Mouse (Mus musculus) kidney, adult 2 months (tissue): ENCODE measurements around the gene Cyp27a1.

Experiments
- CTCF ChIP-seq: fragments of 200-500 bp; conservative IDR thresholded peaks from 2 replicates; pipeline ENCODE4 v1.5.1; 2011; ENCODE audit warnings: low read depth, mild to moderate bottlenecking, control low read depth, low read length, moderate library complexity, mixed read lengths; ENCODE audit not compliant: insufficient read depth, insufficient read length
- POLR2A ChIP-seq: fragments of 200-500 bp; IDR thresholded peaks from one replicate; pipeline ENCODE4 v1.6.1; 2011; ENCODE audit warnings: low read depth, low read length, control low read depth

GRCm38 (mm10) chr1:74719281-74719680 lies 5.9 kb downstream of the Cyp27a1 start:
- TF ChIP-seq CTCF: no peak
- TF ChIP-seq POLR2A: no peak
